Mouse (Mus musculus) brain, adult 2 months (tissue): ENCODE measurements around the gene Vmn1r198.
"Not testable (repeated sequence)": the region's sequence is repeated elsewhere in the genome, so short reads cannot be mapped to it uniquely, and the experiment has no call there.

ENCODE experiments used
- DNase-seq: peaks from one replicate; pipeline ENCODE4 v3.0.0; 2011; ENCODE audit warnings: low read depth, low spot score

Gene Vmn1r198

DNA sequence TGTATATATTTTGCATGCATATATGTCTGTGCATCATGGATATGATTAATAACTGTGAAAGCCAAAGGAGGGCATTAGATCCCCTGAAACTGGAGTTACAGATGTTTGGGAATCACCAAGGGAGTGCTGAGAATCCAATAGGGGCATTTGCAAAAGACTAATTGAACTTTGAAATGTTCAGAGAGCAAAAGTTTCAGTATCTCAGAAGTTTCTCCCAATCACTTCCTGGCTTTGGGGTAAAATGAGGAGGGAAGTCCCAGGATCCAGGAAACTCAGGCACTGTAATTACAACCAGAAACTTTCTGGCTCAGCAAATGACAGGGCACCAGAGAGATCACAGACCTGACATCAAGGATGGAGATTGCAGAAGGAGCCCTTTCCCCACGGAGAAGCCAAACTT, at the start of gene Vmn1r198:
Gene Vmn1r198, plus strand, starts transcription at position 301 of the 400 bp plus-strand sequence.
- no peak for DNase-seq

DNA sequence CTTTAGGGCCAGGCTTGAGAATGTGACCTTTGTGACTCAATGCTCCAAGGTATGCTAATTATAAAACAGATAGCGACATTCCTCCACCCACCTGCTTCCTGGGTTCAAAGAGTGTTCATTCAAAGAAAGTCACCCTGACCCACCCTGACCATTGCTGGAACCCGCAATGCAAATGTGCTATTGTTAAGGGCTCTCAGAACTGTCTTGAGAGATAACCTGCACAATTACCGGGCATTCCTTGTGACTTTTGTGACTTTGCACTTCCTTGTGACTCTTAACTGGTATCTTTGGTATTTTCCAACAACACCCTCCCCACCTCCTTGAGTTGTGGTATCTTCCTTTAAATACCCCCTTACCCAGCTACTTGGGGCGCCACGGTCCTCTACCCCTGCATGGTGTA, 42.1 kb upstream of the Vmn1r198 start:
- not testable (repeated sequence) for DNase-seq

DNA sequence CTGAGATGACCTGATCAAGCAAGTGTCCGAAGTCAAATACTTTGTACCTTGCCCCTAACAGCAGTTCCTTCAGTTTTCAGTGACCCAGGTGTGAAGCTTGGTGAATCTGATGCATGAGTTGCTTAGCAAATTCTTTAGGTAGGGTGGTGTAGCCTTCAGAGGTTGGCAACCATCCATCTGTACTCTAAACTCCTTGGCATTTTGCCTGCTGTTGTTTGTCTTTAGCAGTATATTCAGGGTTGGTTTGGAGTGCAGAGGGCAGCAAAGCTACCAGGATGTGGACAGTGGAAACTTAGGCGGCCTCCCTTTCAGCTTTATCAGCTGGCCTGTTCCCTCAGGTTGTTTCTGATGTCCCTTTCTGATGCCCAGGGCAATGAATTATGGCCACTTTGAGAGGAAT, 34.8 kb upstream of the Vmn1r198 start:
- DNase-seq, result no peak

DNA sequence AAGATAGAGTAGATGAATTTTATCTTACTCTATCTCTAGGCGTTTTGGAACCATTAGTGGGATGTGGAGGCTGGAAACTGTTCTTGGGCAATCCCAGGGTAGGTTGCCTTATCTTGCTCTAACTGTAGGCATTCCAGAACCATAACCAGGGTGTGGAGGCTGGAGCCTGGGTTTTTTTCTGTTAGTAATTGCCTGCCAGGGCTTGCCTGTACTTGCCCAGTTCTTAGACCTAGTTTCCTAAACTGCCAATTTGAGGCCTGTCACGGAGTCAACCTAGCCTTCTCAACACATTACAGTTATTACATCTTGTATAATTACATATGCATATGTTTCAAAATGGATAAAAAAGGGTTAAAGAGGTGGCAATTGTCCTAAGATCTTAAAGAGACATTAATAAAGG, 32.8 kb upstream of the Vmn1r198 start:
- no peak for DNase-seq

DNA sequence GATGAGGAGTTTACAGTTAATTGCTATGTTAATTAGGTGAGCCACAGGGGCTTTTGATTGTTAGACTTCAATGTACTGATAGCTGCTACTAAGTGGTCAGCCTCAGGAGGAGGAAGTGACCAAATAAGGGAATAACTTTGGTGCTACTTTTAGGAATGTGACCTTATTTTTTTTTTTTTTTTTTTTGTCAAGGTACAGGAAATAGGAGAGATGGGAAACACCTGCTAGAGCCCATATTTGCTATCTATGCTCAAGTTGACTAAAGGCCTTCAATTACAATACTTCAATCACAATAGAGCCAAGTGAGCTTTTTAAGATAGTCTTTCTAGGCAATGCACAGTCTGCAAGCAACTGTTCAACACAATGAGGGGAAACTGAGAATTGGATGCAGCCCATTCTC, 30.1 kb upstream of the Vmn1r198 start:
- no peak for DNase-seq

DNA sequence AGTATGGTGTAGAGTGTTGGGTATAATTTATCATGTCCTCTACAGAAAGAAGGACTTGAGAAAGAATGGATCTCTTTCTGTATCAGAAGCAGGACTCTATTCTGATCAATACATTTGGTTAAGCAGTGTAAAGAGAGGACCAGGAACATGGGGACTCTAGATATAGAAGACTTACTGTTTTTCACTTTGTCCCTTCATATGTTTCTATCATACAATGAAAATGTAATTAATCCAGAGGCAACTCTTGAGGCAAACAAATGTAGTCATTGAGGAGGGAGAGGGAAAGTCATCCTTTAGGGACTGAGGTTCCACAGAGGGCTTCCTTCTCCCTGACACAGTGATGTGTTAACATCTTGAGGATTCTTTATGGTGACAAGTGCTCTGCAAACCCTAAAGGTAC, 25.9 kb upstream of the Vmn1r198 start, which contains the start of gene Vmn1r197:
Gene Vmn1r197, plus strand, starts transcription at position 301 of the 400 bp plus-strand sequence.
- no peak for DNase-seq

DNA sequence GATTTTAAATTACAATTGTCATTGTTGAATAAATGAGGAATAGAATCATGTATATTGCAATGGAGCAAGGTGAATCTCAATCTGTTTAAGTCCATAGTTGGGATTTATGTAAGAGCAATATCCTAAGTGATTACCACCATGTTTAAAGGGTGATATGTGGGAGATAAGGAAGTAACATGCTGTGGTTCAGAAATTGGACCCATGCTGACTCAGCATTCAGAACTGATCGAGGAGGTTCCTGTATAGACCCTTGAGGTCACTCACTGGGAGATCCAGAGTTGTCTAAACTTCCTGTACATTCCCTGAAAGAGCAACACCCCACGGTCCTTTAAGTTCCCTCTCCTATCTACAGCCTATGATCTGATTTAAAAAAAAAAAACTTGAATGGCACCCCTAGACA, 16.9 kb upstream of the Vmn1r198 start:
- DNase-seq, result no peak

DNA sequence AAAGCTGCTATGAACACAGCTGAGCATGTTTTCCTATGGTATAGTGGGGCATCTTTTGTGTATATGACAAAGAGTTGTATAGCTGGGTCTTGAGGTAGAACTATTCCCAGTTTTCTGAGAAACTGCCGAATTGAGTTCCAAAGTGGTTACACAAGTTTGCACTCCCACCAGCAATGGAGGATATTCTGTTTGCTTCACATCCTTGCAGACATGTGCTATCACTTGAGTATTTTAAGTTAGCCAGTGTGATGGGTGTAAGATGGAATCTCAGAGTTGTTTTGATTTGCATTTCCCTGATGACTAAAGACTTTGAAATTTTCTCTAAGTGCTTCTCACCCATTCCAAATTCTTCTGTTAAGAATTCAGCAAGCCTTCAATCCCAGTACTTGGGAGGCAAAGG, 14.6 kb upstream of the Vmn1r198 start:
- DNase-seq, result peak; percentile 16

DNA sequence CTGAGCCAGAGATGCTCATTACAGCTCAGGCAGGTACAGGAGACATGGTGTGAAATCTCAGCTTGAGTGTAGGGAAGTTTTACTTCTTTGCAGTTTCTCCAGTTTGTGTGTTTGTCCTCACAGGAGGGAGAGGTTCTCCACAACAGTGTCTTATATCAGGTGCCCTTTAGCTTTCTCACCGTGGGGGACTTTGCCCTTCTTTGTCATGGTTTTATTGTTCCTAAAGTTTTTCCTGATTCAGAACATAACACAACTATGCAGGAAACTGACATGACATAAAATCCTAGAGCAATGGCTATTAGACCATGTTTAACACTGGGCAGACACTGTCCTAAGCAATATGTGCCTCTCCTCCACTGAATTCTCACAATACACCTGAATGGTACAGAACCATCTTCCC, 649 bp downstream of the Vmn1r198 start:
- no peak for DNase-seq

DNA sequence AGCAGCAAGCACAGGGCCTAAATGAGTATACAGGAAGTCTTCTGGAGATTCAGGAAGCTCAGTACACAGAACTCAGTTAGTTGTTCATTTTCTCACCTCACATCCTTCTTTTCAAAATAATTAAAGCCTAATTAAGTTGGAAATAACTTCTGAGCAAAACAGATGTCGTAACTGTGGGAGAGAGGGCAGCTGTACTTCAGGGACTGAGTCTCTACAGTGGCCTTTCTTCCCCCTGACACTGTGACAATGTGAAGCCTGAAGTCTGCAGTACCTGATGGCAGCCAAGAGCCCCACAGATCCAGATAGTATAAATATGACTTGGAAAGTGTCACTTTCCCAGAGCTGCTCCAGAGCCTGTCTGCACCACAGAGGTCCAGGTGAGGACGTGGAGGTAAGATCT, 29.4 kb downstream of the Vmn1r198 start, which contains the start of gene Vmn1r199:
Gene Vmn1r199, plus strand, starts transcription at position 301 of the 400 bp plus-strand sequence.
- no peak for DNase-seq

DNA sequence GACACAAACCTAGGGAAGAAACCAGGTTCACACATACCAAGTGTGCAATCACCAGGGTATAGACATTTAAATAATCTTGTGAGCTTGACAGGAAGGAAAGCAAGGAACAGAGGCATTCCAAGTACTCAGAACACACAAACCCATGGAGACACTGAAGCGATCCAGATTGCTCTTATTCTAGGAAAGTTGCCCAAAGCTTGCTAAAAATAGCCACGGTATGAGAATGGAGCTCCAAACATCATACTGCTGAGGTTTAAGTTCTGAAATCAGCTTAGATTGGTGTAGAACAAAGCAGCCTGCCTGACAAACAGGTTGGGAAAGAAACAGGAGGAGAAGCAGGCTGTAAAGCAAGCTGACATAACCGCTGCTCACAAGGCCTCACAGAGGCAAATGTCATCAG, 31.0 kb downstream of the Vmn1r198 start:
- peak; percentile 80 for DNase-seq

DNA sequence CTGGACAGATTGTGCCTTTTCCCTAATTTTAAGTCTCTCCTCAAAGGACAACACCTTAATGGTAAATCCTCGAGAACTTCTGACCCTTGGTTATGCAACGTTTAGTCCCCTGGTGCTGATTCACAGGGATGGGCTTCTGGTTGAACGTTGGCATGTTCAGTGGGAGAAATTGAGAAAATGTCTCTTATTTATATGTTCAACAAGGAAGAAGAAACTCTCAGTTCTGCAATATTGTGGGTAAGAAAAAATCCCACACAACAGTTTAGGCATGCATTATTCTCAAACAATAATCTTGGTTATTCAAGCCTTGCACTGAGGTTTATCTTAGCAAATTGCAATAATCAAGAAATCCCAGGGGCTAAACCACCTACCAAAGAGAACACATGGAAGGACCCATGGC, 33.2 kb downstream of the Vmn1r198 start:
- DNase-seq, result no peak

DNA sequence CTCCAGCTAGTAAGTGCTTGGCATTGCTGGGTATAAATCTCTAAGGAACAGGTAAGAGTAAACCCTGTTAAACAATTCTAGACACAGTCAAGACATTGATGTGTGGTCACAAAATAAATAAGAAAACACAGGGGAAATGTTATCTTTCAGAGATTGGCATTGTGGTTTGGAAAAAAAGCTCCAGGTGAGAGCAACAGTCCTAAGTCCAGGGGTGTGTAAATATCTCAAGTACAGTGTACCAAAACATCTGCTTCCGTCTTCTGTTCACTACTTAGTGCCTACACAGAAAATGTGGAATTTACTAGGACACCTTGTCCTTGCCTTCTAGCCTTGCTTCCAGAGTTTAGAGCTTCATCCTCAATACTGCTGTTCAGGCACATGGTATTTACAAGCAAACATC, 36.9 kb downstream of the Vmn1r198 start:
- no peak for DNase-seq

DNA sequence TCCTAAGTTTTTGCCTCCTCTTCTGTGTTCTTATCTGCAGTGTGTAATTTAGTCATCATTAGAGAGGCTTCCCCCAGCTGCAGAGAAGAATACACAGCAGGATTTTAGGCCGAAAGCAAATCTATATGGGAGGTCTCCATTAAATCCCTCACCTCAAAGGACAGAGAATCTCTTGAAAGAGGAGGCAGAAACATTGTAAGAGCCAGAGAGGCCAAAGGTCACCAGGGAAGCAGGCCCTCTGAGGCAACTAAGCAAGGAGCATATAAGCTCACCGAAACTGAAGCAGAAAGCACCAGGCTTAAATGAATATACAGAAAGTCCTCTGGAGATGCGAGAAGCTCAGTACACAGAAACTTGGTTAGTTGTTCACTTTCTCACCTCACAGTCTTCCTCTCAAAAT, 39.9 kb downstream of the Vmn1r198 start, which contains the start of gene Vmn1r200:
Gene Vmn1r200, plus strand, starts transcription at position 301 of the 400 bp plus-strand sequence.
- DNase-seq, result no peak

DNA sequence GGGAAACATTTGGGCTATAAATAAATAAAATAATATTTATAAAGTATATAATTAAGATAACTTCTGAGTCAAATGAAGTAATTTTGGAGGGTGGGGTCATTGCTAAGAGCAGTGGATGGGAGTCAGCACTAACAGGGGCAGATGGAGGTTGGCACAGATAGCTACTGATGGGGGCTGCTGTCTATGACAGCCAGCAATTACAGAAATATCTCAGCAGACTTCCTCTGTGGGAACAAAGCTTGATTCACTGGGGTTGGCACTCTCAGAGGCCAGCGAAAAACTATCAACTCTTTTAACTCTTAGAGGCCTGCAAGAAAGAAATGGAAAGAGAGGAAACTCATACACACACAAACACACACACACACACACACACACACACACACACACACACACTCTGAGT, 52.8 kb downstream of the Vmn1r198 start:
- peak; percentile 30 for DNase-seq
